Mouse (Mus musculus): ENCODE measurements around the gene Rfpl4. TPM values are rescaled to one million over a fixed set of nuclear protein-coding genes. Genes with fewer than 3 reads are reported as not detected.

Rfpl4 gene
- polyA plus RNA-seq (2014; fragmentation: Illumina TruSeq; extraction: RNeasy Lipid Tissue Mini Kit (QIAGEN cat#74804); ENCODE audit: low read depth, low replicate concordance) = not detected

GRCm38 (mm10) chr7:5116850-5117249 is at the start of gene Rfpl4:
Rfpl4 (minus strand) TSS chr7:5116950.

GRCm38 (mm10) chr7:5149570-5149969 is 32.8 kb upstream of the Rfpl4 start, which contains the start of gene Vmn1r55:
Vmn1r55 (minus strand) TSS chr7:5149670.

GRCm38 (mm10) chr7:5125549-5126406 is 9.0 kb upstream of the Rfpl4 start, which contains the start of gene Rasl2-9:
Rasl2-9 (minus strand) TSS chr7:5125950.

GRCm38 (mm10) chr7:5080010-5080751 is 36.6 kb downstream of the Rfpl4 start, which contains the start of gene Epn1:
Epn1 (plus strand) TSS chr7:5080235.

GRCm38 (mm10) chr7:5061774-5062359 is 54.9 kb downstream of the Rfpl4 start, which contains the start of gene U2af2:
U2af2 (plus strand) TSS chr7:5062143.

Other genes with a start within 250 kb of the Rfpl4 start
- gene Isoc2b, start 246.7 kb downstream of the Rfpl4 start, polyA plus RNA-seq (2014; fragmentation: Illumina TruSeq; extraction: RNeasy Lipid Tissue Mini Kit (QIAGEN cat#74804); ENCODE audit: low read depth, low replicate concordance) = 2.9 TPM
- gene Isoc2a, start 239.8 kb downstream of the Rfpl4 start, polyA plus RNA-seq (2014; fragmentation: Illumina TruSeq; extraction: RNeasy Lipid Tissue Mini Kit (QIAGEN cat#74804); ENCODE audit: low read depth, low replicate concordance) = 5.4 TPM
- gene Gm36210, start 210.4 kb downstream of the Rfpl4 start, polyA plus RNA-seq (2014; fragmentation: Illumina TruSeq; extraction: RNeasy Lipid Tissue Mini Kit (QIAGEN cat#74804); ENCODE audit: low read depth, low replicate concordance) = not detected
- gene Zfp628, start 201.7 kb downstream of the Rfpl4 start, polyA plus RNA-seq (2014; fragmentation: Illumina TruSeq; extraction: RNeasy Lipid Tissue Mini Kit (QIAGEN cat#74804); ENCODE audit: low read depth, low replicate concordance) = not detected
- 0.57 TPM for gene Nat14, start 194.9 kb downstream of the Rfpl4 start, polyA plus RNA-seq (2014; fragmentation: Illumina TruSeq; extraction: RNeasy Lipid Tissue Mini Kit (QIAGEN cat#74804); ENCODE audit: low read depth, low replicate concordance)
- not detected for gene Ssc5d, start 191.2 kb downstream of the Rfpl4 start, polyA plus RNA-seq (2014; fragmentation: Illumina TruSeq; extraction: RNeasy Lipid Tissue Mini Kit (QIAGEN cat#74804); ENCODE audit: low read depth, low replicate concordance)
- not detected for gene Sbk2, start 152.5 kb downstream of the Rfpl4 start, polyA plus RNA-seq (2014; fragmentation: Illumina TruSeq; extraction: RNeasy Lipid Tissue Mini Kit (QIAGEN cat#74804); ENCODE audit: low read depth, low replicate concordance)
- gene Sbk3, start 145.8 kb downstream of the Rfpl4 start, polyA plus RNA-seq (2014; fragmentation: Illumina TruSeq; extraction: RNeasy Lipid Tissue Mini Kit (QIAGEN cat#74804); ENCODE audit: low read depth, low replicate concordance) = not detected
- 10.8 TPM for gene Zfp579, start 120.8 kb downstream of the Rfpl4 start, polyA plus RNA-seq (2014; fragmentation: Illumina TruSeq; extraction: RNeasy Lipid Tissue Mini Kit (QIAGEN cat#74804); ENCODE audit: low read depth, low replicate concordance)
- gene Zfp524, start 102.5 kb downstream of the Rfpl4 start, polyA plus RNA-seq (2014; fragmentation: Illumina TruSeq; extraction: RNeasy Lipid Tissue Mini Kit (QIAGEN cat#74804); ENCODE audit: low read depth, low replicate concordance) = not detected
- 11.1 TPM for gene Fiz1, start 102.3 kb downstream of the Rfpl4 start, polyA plus RNA-seq (2014; fragmentation: Illumina TruSeq; extraction: RNeasy Lipid Tissue Mini Kit (QIAGEN cat#74804); ENCODE audit: low read depth, low replicate concordance)
- gene Gm44973, start 101.5 kb downstream of the Rfpl4 start, polyA plus RNA-seq (2014; fragmentation: Illumina TruSeq; extraction: RNeasy Lipid Tissue Mini Kit (QIAGEN cat#74804); ENCODE audit: low read depth, low replicate concordance) = not detected
- 2.9 TPM for gene Zfp865, start 96.6 kb downstream of the Rfpl4 start, polyA plus RNA-seq (2014; fragmentation: Illumina TruSeq; extraction: RNeasy Lipid Tissue Mini Kit (QIAGEN cat#74804); ENCODE audit: low read depth, low replicate concordance)
- gene Ccdc106, start 96.4 kb downstream of the Rfpl4 start, polyA plus RNA-seq (2014; fragmentation: Illumina TruSeq; extraction: RNeasy Lipid Tissue Mini Kit (QIAGEN cat#74804); ENCODE audit: low read depth, low replicate concordance) = 0.49 TPM
- gene 4632433K11Rik, start 82.8 kb downstream of the Rfpl4 start, polyA plus RNA-seq (2014; fragmentation: Illumina TruSeq; extraction: RNeasy Lipid Tissue Mini Kit (QIAGEN cat#74804); ENCODE audit: low read depth, low replicate concordance) = 3.2 TPM
- 5.4 TPM for gene Zfp784, start 78.5 kb downstream of the Rfpl4 start, polyA plus RNA-seq (2014; fragmentation: Illumina TruSeq; extraction: RNeasy Lipid Tissue Mini Kit (QIAGEN cat#74804); ENCODE audit: low read depth, low replicate concordance)
- gene Zfp580, start 65.4 kb downstream of the Rfpl4 start, polyA plus RNA-seq (2014; fragmentation: Illumina TruSeq; extraction: RNeasy Lipid Tissue Mini Kit (QIAGEN cat#74804); ENCODE audit: low read depth, low replicate concordance) = 0.57 TPM
- gene U2af2, start 54.8 kb downstream of the Rfpl4 start, polyA plus RNA-seq (2014; fragmentation: Illumina TruSeq; extraction: RNeasy Lipid Tissue Mini Kit (QIAGEN cat#74804); ENCODE audit: low read depth, low replicate concordance) = 6.9 TPM
- 0.93 TPM for gene Epn1, start 36.7 kb downstream of the Rfpl4 start, polyA plus RNA-seq (2014; fragmentation: Illumina TruSeq; extraction: RNeasy Lipid Tissue Mini Kit (QIAGEN cat#74804); ENCODE audit: low read depth, low replicate concordance)
- 3.3 TPM for gene Rasl2-9, start 9.0 kb upstream of the Rfpl4 start, polyA plus RNA-seq (2014; fragmentation: Illumina TruSeq; extraction: RNeasy Lipid Tissue Mini Kit (QIAGEN cat#74804); ENCODE audit: low read depth, low replicate concordance)
- gene Vmn1r55, start 32.7 kb upstream of the Rfpl4 start, polyA plus RNA-seq (2014; fragmentation: Illumina TruSeq; extraction: RNeasy Lipid Tissue Mini Kit (QIAGEN cat#74804); ENCODE audit: low read depth, low replicate concordance) = not detected
- gene Vmn1r56, start 79.8 kb upstream of the Rfpl4 start, polyA plus RNA-seq (2014; fragmentation: Illumina TruSeq; extraction: RNeasy Lipid Tissue Mini Kit (QIAGEN cat#74804); ENCODE audit: low read depth, low replicate concordance) = not detected
- not detected for gene Vmn1r57, start 101.5 kb upstream of the Rfpl4 start, polyA plus RNA-seq (2014; fragmentation: Illumina TruSeq; extraction: RNeasy Lipid Tissue Mini Kit (QIAGEN cat#74804); ENCODE audit: low read depth, low replicate concordance)
- gene Gm5065, start 233.6 kb upstream of the Rfpl4 start, polyA plus RNA-seq (2014; fragmentation: Illumina TruSeq; extraction: RNeasy Lipid Tissue Mini Kit (QIAGEN cat#74804); ENCODE audit: low read depth, low replicate concordance) = not detected
- not detected for gene Nlrp2, start 234.1 kb upstream of the Rfpl4 start, polyA plus RNA-seq (2014; fragmentation: Illumina TruSeq; extraction: RNeasy Lipid Tissue Mini Kit (QIAGEN cat#74804); ENCODE audit: low read depth, low replicate concordance)

All from kidney, adult 10 weeks (tissue).